Comparison of ENCODE assay signal across 13 mouse cellular contexts in the genomic region with DNA sequence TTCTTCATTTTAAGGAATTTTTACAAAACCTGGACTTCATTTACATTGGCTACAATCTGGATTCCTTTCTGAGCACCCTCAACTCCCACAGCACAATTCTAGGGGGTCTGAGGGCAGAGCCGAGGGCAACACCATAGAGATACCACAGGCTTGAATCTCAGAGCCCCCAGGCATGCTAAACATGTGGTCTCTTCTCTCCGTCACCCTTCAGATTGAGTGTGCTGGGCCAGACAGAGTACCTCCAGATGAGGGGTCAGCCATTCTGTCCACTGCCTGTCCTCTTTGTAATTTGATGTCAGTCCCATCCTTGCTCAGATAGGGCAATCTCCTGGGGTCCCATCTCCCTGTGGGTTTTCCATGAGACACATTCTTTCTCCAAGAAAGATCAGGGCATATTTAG. TPM values are rescaled to one million over a fixed set of nuclear protein-coding genes. Genes with fewer than 3 reads are reported as not detected.
DNase-seq lines count a peak whose midpoint lies in the region; ATAC-seq lines count a peak whose summit lies in the region.
"Had no signal": no experiment of that assay in that cellular context is flagged by ENCODE, and none has a peak within 500 bp of the region (broad histone marks: within the 10 kb centered on the region; RNA-seq: fewer than 3 reads in every experiment).

No protein-coding gene starts in this region.

- no peak for ATAC-seq in embryonic facial prominence, embryonic 12.5 days (ENCODE audit: insufficient number of reproducible peaks, insufficient read depth, low FRiP score, low TSS enrichment)
- ATAC-seq in hindbrain, embryonic 13.5 days (ENCODE audit: low FRiP score): no peak
- ATAC-seq in midbrain, embryonic 14.5 days (ENCODE audit: low FRiP score, low TSS enrichment): no peak

- peak; percentile 18 for DNase-seq in embryo, embryonic 10 days (ENCODE audit: low spot score)
- no peak for DNase-seq in embryo, embryonic 9.5 days (ENCODE audit: extremely low spot score)
- DNase-seq in midbrain, embryonic 14.5 days: no peak
- DNase-seq in urinary bladder, postnatal 36 days (ENCODE audit: low spot score in 2 of 2): no peak
- DNase-seq in frontal cortex, adult 2 months (ENCODE audit: extremely low spot score in 1 of 2, low spot score in 1 of 2): no peak
- no peak for DNase-seq in right cerebral cortex, postnatal 10 days (ENCODE audit: low spot score in 2 of 2)
- DNase-seq: adrenal gland, postnatal 14 days; kidney, adult 18-20 months; lung, postnatal 36 days; spleen, adult 18-20 months had no signal

- H3K4me3 ChIP-seq in embryonic facial prominence, embryonic 12.5 days: no peak overlapping the region
- H3K4me3 ChIP-seq in hindbrain, embryonic 13.5 days: no peak overlapping the region
- H3K4me3 ChIP-seq in midbrain, embryonic 14.5 days (replicated peaks; ENCODE audit: low read depth, low read length): no peak overlapping the region

- no peaks in the 10 kb centered on the region for H3K9me3 ChIP-seq in embryonic facial prominence, embryonic 12.5 days
- no peaks in the 10 kb centered on the region for H3K9me3 ChIP-seq in hindbrain, embryonic 13.5 days
- no peaks in the 10 kb centered on the region for H3K9me3 ChIP-seq in midbrain, embryonic 14.5 days (ENCODE audit: control insufficient read depth, low read length)

- H3K4me2 ChIP-seq in embryonic facial prominence, embryonic 12.5 days (replicated peaks): no peak overlapping the region
- no peak overlapping the region for H3K4me2 ChIP-seq in hindbrain, embryonic 13.5 days
- no peak overlapping the region for H3K4me2 ChIP-seq in midbrain, embryonic 14.5 days (ENCODE audit: low read length)

- H3K9ac ChIP-seq in embryonic facial prominence, embryonic 12.5 days: no peak overlapping the region
- no peak overlapping the region for H3K9ac ChIP-seq in hindbrain, embryonic 13.5 days
- H3K9ac ChIP-seq in midbrain, embryonic 14.5 days (replicated peaks; ENCODE audit: low read length): no peak overlapping the region
- H3K9ac ChIP-seq: liver, embryonic 14.5 days had no signal

- 28% methylated on average over 2 of the region's 2 CpGs for WGBS in embryonic facial prominence, embryonic 12.5 days
- WGBS in hindbrain, embryonic 13.5 days: 54% methylated on average over 2 of the region's 2 CpGs
- 63% methylated on average over 2 of the region's 2 CpGs for WGBS in midbrain, embryonic 14.5 days

- H3K4me1 ChIP-seq in embryonic facial prominence, embryonic 12.5 days: peaks cover 27% of the 10 kb centered on the region
- H3K4me1 ChIP-seq in hindbrain, embryonic 13.5 days (replicated peaks): peaks cover 40% of the 10 kb centered on the region
- H3K4me1 ChIP-seq in midbrain, embryonic 14.5 days (ENCODE audit: control insufficient read depth, insufficient read depth, low read length): peaks cover 26% of the 10 kb centered on the region

- H3K36me3 ChIP-seq in embryonic facial prominence, embryonic 12.5 days: no peaks in the 10 kb centered on the region
- H3K36me3 ChIP-seq in hindbrain, embryonic 13.5 days: no peaks in the 10 kb centered on the region
- no peaks in the 10 kb centered on the region for H3K36me3 ChIP-seq in midbrain, embryonic 14.5 days (ENCODE audit: control insufficient read depth, insufficient read depth, low read length)

- H3K27ac ChIP-seq in embryonic facial prominence, embryonic 12.5 days: peak overlapping the region; percentile 38; the same call in 1 of the 2 replicates
- H3K27ac ChIP-seq in hindbrain, embryonic 13.5 days: peak overlapping the region; percentile 88
- H3K27ac ChIP-seq in midbrain, embryonic 14.5 days (replicated peaks; ENCODE audit: low read depth, low read length): peak overlapping the region; percentile 34
- H3K27ac ChIP-seq: liver, embryonic 14.5 days had no signal

- H3K27me3 ChIP-seq in embryonic facial prominence, embryonic 12.5 days: no peaks in the 10 kb centered on the region
- peaks cover 11% of the 10 kb centered on the region; the same call in 1 of the 2 replicates for H3K27me3 ChIP-seq in hindbrain, embryonic 13.5 days
- no peaks in the 10 kb centered on the region for H3K27me3 ChIP-seq in midbrain, embryonic 14.5 days (ENCODE audit: control insufficient read depth, insufficient read depth, low read length)

RNA-seq across cellular contexts. Expression of gene Ggact, which starts 31.9 kb away (rescaled TPM):
- polyA plus RNA-seq in embryonic facial prominence, embryonic 12.5 days (2016; fragmentation: Nextera tagmentation; extraction: Ambion mirVana): 9.4 and 10.5 TPM in 2 replicates
- polyA plus RNA-seq in hindbrain, embryonic 13.5 days (2015; fragmentation: Nextera tagmentation; extraction: Ambion mirVana): 6.8 and 8.0 TPM in 2 replicates
- polyA plus RNA-seq in midbrain, embryonic 14.5 days (2014; fragmentation: Nextera tagmentation; extraction: Ambion mirVana): 5.2 and 5.4 TPM in 2 replicates
- polyA plus RNA-seq in frontal cortex, adult 2 months (2012; rRNA removed): 53.7 and 58.8 TPM in 2 replicates

Comparison
In these comparisons a context has a peak if more than half of its experiments do, and no peak if none do; other contexts are left out.
1. H3K27ac ChIP-seq: peak in every context shown above with its lines; median percentile 88 in hindbrain, embryonic 13.5 days; 38 in embryonic facial prominence, embryonic 12.5 days; 34 in midbrain, embryonic 14.5 days.